Comparison of ENCODE assay signal across 26 mouse cellular contexts in the genomic region with DNA sequence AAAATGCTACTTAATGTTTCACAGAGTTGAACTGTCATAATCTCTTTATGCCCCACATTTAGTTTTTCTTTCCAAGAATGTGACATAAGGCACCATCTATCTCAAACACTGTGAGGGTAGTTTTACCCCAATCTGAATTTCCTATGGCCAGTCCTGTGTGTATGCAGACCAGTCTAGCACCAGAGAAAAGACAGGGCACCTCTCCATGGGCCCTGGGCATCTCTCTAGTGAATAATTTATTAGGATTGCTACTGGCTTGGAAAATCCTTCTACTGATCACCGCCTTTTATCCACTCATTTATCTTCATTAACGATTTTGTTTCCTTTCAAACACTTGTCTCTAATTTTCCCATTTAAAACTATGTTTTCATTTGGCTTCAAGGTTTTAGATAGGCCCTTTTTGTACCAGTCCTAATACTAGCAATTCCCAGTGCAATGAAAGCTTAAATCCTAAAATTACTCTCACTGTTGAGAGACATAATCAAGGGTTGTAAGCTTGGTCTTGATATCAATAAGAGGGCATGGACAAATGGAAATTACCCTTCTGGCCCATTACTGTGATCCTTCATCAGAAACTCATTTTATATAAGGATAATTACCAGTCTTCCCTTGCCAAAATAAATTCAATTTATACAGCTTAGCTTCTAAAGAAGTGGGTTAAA.
"Had no signal": no experiment of that assay in that cellular context is flagged by ENCODE, and none has a peak within 500 bp of the region (broad histone marks: within the 10 kb centered on the region; RNA-seq: fewer than 3 reads in every experiment).

No protein-coding gene starts in this region.

- H3K27me3 ChIP-seq: heart, embryonic 12.5 days; hindbrain, embryonic 12.5 days; limb, embryonic 12.5 days; liver, embryonic 13.5 days; liver, embryonic 15.5 days had no signal

- H3K4me3 ChIP-seq: heart, adult 2 months; heart, embryonic 12.5 days; hindbrain, embryonic 10.5 days; hindbrain, embryonic 12.5 days; layer of hippocampus, adult 2 months; left cerebral cortex, adult 2 months; limb, embryonic 10.5 days; limb, embryonic 12.5 days; liver, embryonic 13.5 days; liver, embryonic 15.5 days had no signal

- H3K27ac ChIP-seq: heart, adult 2 months; hindbrain, embryonic 10.5 days; hindbrain, embryonic 12.5 days; hindbrain, embryonic 14.5 days; layer of hippocampus, adult 2 months; left cerebral cortex, adult 2 months; limb, embryonic 10.5 days; limb, embryonic 12.5 days; liver, embryonic 13.5 days; liver, embryonic 15.5 days had no signal

- H3K9me3 ChIP-seq: hindbrain, embryonic 10.5 days; hindbrain, embryonic 12.5 days; limb, embryonic 10.5 days; limb, embryonic 12.5 days; liver, embryonic 13.5 days; liver, embryonic 15.5 days had no signal

- H3K4me1 ChIP-seq: hindbrain, embryonic 10.5 days; hindbrain, embryonic 12.5 days; limb, embryonic 10.5 days; limb, embryonic 12.5 days; liver, embryonic 13.5 days; liver, embryonic 15.5 days had no signal

- H3K4me2 ChIP-seq: heart, embryonic 12.5 days; hindbrain, embryonic 12.5 days; hindbrain, embryonic 14.5 days; limb, embryonic 12.5 days; liver, embryonic 11.5 days; liver, embryonic 13.5 days; liver, embryonic 15.5 days had no signal

- H3K36me3 ChIP-seq: heart, embryonic 12.5 days; hindbrain, embryonic 10.5 days; hindbrain, embryonic 12.5 days; limb, embryonic 10.5 days; limb, embryonic 12.5 days; liver, embryonic 13.5 days; liver, embryonic 15.5 days had no signal

- ATAC-seq: hindbrain, embryonic 16.5 days; intestine, postnatal 0 days; liver, postnatal 0 days had no signal

- DNase-seq: gastrocnemius, postnatal 14 days; gastrocnemius, postnatal 36 days; heart, adult 11 months; heart, adult 2 months; heart, postnatal 10 days; heart, postnatal 4 days; kidney, adult 18-20 months; kidney, postnatal 10 days; kidney, postnatal 25 days; kidney, postnatal 4 days; liver; liver, embryonic 13.5 days; liver, postnatal 0 days; lung, adult 2 months had no signal

- H3K9ac ChIP-seq: heart, embryonic 12.5 days; hindbrain, embryonic 12.5 days; hindbrain, embryonic 14.5 days; limb, embryonic 12.5 days; liver, embryonic 13.5 days; liver, embryonic 15.5 days; liver, postnatal 0 days had no signal
